Mouse (Mus musculus) C2C12 (cell line): ENCODE measurements around the gene Ttll2.
"Not testable (repeated sequence)": the region's sequence is repeated elsewhere in the genome, so short reads cannot be mapped to it uniquely, and the experiment has no call there.

Experiments used
- CEBPB ChIP-seq: IDR thresholded peaks from one replicate; pipeline ENCODE4 v1.6.1; 2011; ENCODE audit warnings: low read depth, mild to moderate bottlenecking, control low read depth, moderate library complexity
- CTCF ChIP-seq: IDR thresholded peaks from one replicate; pipeline ENCODE4 v1.5.1; 2011; ENCODE audit not compliant: control insufficient read depth, insufficient read depth, insufficient read length
- FOSL1 ChIP-seq: IDR thresholded peaks from one replicate; pipeline ENCODE4 v1.8.0; 2011; ENCODE audit warnings: mild to moderate bottlenecking, low read length; ENCODE audit not compliant: poor library complexity, insufficient read depth, severe bottlenecking
- MAX ChIP-seq: IDR thresholded peaks from one replicate; pipeline ENCODE4 v1.6.1; 2011; ENCODE audit warnings: mild to moderate bottlenecking, control low read depth
- MYOD1 ChIP-seq: IDR thresholded peaks from one replicate; pipeline ENCODE4 v1.6.1; 2011; ENCODE audit warnings: low read depth; ENCODE audit not compliant: control insufficient read depth, insufficient read length
- MYOG ChIP-seq: IDR thresholded peaks from one replicate; pipeline ENCODE4 v1.6.1; 2011; ENCODE audit not compliant: control insufficient read depth, insufficient read length; ENCODE audit errors: extremely low read depth
- USF1 ChIP-seq: IDR thresholded peaks from one replicate; pipeline ENCODE4 v1.6.1; 2011; ENCODE audit warnings: low read depth, mild to moderate bottlenecking, control low read depth, moderate library complexity

GRCm38 (mm10) chr17:7395116-7395515 lies 42.6 kb upstream of the Ttll2 start:
- not testable (repeated sequence) for TF ChIP-seq CTCF, MYOG, FOSL1, MAX, USF1, MYOD1, CEBPB
